Mouse (Mus musculus) liver, adult 2 months (tissue): ENCODE data around the gene Zfp36. TPM values are rescaled to one million over a fixed set of nuclear protein-coding genes. Genes with fewer than 3 reads are reported as not detected.
"Not testable (repeated sequence)": the region's sequence is repeated elsewhere in the genome, so short reads cannot be mapped to it uniquely, and the experiment has no call there.

Source experiments
- DNase-seq: peaks from one replicate; pipeline ENCODE4 v3.0.0-alpha.2; 2011; ENCODE audit warnings: low read depth, low spot score; ENCODE audit errors: extremely low read depth
- H3K27ac ChIP-seq: fragments of 200-500 bp; replicated peaks from 2 replicates; pipeline ENCODE4 v1.5.1; 2012; ENCODE audit warnings: low read depth, mild to moderate bottlenecking, control low read depth, inconsistent platforms, low read length; ENCODE audit not compliant: insufficient read depth
- H3K27me3 ChIP-seq: fragments of 200-500 bp; 2 replicates; pipeline ENCODE4 v1.6.1; 2012; ENCODE audit warnings: mild to moderate bottlenecking, moderate library complexity, low read length, inconsistent platforms; ENCODE audit not compliant: control insufficient read depth, insufficient read depth
- H3K36me3 ChIP-seq: fragments of 200-500 bp; 2 replicates; pipeline ENCODE4 v1.6.1; 2012; ENCODE audit warnings: low read length, inconsistent platforms; ENCODE audit not compliant: control insufficient read depth, insufficient read depth
- H3K4me1 ChIP-seq: fragments of 200-500 bp; 2 replicates; pipeline ENCODE4 v1.6.1; 2011; ENCODE audit warnings: low read length; ENCODE audit not compliant: control insufficient read depth, insufficient read depth
- H3K4me3 ChIP-seq: fragments of 200-500 bp; 2 replicates; pipeline ENCODE4 v1.5.1; 2011; ENCODE audit warnings: low read depth, mild to moderate bottlenecking, control low read depth, low read length, moderate library complexity; ENCODE audit not compliant: insufficient read depth
- H3K79me2 ChIP-seq: fragments of 200-500 bp; 2 replicates; pipeline ENCODE4 v1.6.1; 2012; ENCODE audit warnings: inconsistent platforms, mild to moderate bottlenecking, low read length, moderate library complexity; ENCODE audit not compliant: control insufficient read depth, insufficient read depth
- H3K9ac ChIP-seq: fragments of 200-500 bp; 2 replicates; pipeline ENCODE4 v1.6.1; 2012; ENCODE audit warnings: low read depth, mild to moderate bottlenecking, control low read depth, inconsistent platforms, low read length
- CTCF ChIP-seq: fragments of 200-500 bp; IDR thresholded peaks from 2 replicates; pipeline ENCODE4 v1.5.1; 2011; ENCODE audit warnings: low read depth, low read length, control low read depth
- POLR2A ChIP-seq: fragments of 200-500 bp; IDR thresholded peaks from 2 replicates; pipeline ENCODE4 v1.6.1; 2011; ENCODE audit warnings: low read length, control low read depth; ENCODE audit not compliant: insufficient read depth; ENCODE audit errors: extremely low read depth
- WGBS: fragments of 180-500 bp; shearing (Covaris S2); methylation state at CpG from one replicate; pipeline ENCODE4 v1.1.7; 2018; 5-methylcytosine and 5-hydroxymethylcytosine counted together
- polyA plus RNA-seq: library from polyadenylated mRNA; depleted of rRNA; stranded (reverse); fragments of >200 nt; gene quantifications from 2 replicates; pipeline ENCODE4 v1.2.3, GENCODE M21; 2012
- total RNA-seq: library from RNA; depleted of rRNA; stranded (reverse); fragments of >200 nt; gene quantifications from 2 replicates; pipeline ENCODE4 v1.2.3, GENCODE M21; 2014

Zfp36 gene
- total and polyA plus RNA-seq, 2 experiments: 16.4 to 41.1 TPM

DNA sequence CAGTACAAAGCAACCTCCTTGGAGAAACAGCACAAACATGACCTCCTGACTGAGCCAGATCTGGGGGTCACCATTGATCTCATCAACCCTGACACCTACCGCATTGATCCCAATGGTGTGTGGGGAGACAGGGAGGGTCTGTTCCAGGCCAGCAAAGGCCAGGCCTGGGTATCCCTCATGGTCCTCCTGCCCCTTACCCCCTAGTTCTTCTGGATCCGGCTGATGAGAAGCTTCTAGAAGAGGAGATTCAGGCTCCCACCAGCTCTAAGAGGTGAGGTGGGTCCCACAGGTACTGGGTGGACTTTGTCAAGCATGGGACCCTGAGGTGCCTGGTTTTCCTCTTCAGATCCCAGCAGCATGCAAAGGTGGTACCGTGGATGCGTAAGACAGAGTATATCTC is 15.4 kb upstream of the Zfp36 start:
- WGBS: 90% methylated on average over 4 of the region's 4 CpGs
- no peak for DNase-seq

DNA sequence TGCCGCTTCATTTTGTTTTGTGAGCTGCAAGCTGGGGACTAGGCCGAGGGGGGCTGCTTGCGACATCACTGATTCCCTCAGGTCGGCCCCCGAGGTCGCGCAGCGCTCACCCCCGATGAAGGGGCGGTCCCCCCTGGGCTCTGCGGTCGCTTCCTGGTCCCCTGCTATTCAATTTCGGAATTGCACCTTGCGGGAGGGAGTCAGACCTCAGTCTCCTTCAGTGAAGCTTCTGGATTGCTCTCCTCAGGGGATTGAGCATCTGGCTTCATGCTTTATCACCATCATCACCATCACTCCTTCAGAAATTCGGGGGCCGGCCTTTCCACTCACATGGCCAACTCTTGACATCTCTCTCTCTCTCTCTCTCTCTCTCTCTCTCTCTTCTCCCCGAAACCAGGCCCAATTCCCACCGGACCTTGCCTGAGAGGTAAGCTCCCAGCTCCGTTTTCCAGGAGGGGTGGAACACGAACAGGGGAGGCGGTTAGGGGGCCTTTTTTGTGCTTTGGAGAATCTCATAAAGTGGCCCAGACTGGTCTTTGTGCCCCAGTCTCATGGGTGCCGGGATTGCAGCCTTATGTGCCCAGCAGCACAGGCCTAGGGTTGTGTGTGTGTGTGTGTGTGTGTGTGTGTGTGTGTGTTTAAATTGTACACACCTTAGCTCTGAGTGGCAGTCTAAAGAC is 13.4 kb upstream of the Zfp36 start:
- TF ChIP-seq POLR2A: no peak
- H3K4me1 ChIP-seq: peaks cover 11% of the 10 kb centered on the region
- H3K4me3 ChIP-seq: peak overlapping the region; percentile 92
- peaks cover 15% of the 10 kb centered on the region; the same call in 1 of the 2 replicates for H3K79me2 ChIP-seq
- DNase-seq: no peak
- H3K27me3 ChIP-seq: no peaks in the 10 kb centered on the region
- peaks cover 29% of the 10 kb centered on the region for H3K36me3 ChIP-seq
- WGBS: 5% methylated on average over 22 of the region's 22 CpGs
- H3K27ac ChIP-seq: no peak overlapping the region; the same call in 1 of the 2 replicates
- peak overlapping the region; percentile 92 for H3K9ac ChIP-seq

More for the DNA sequence above, 15.4 kb upstream of the Zfp36 start:
- no peak overlapping the region for H3K27ac ChIP-seq
- H3K27me3 ChIP-seq: no peaks in the 10 kb centered on the region
- H3K9ac ChIP-seq: no peak overlapping the region
- H3K79me2 ChIP-seq: peaks cover 11% of the 10 kb centered on the region; the same call in 1 of the 2 replicates
- peaks cover 36% of the 10 kb centered on the region for H3K36me3 ChIP-seq
- peaks cover 11% of the 10 kb centered on the region for H3K4me1 ChIP-seq
- H3K4me3 ChIP-seq: no peak overlapping the region
- TF ChIP-seq POLR2A (no peak), CTCF (no peak)

DNA sequence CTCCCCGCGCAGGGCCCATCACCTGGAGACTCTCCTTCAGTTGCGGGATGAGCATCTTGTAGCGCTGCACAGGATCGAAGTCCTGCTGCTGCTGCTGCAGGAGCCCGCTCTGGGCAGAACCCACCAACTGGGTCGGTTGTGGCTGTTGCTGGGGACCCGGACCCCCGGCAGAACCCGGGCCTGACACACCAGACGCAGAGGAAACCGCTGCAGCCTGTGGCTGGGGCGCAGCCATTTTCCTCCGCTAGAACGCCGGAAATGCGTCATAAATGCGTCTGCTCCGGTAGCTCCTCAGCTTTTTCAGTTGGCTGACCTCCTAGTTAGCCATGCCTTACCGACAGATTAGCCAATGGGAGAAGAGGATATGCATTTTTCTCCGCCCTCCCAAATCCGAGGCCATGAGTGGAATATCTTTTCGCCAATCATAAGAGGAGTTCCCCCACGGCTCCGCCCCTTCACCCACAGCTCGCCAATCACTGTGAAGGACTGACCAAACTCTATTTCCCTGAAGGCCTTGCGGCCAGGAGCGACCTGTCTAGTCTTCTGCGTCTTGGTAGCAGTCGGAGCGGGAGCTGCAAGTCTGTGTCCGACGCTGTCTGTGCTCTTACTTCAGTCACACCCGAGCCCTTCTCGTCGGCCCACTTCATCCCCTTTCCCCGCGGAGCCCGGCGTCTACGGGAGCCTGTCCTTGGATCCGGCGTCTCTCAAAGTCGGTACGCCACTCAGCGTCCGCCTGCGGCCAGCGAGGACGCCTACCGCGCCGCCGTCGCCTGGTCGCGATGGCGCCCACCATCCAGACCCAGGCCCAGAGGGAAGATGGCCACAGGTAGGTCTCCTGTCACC is 12.6 kb upstream of the Zfp36 start, which contains the start of the genes Med29 and Paf1:
Gene Med29 (minus strand): TSS at position 280 of the 843 bp plus-strand sequence.
Gene Paf1 (plus strand): TSS at position 523 of the 843 bp plus-strand sequence.
- WGBS: under 1% methylated on average over 58 of the region's 58 CpGs
- peaks cover 15% of the 10 kb centered on the region; the same call in 1 of the 2 replicates for H3K79me2 ChIP-seq
- TF ChIP-seq POLR2A: peak; percentile 96
- no peak for TF ChIP-seq CTCF

DNA sequence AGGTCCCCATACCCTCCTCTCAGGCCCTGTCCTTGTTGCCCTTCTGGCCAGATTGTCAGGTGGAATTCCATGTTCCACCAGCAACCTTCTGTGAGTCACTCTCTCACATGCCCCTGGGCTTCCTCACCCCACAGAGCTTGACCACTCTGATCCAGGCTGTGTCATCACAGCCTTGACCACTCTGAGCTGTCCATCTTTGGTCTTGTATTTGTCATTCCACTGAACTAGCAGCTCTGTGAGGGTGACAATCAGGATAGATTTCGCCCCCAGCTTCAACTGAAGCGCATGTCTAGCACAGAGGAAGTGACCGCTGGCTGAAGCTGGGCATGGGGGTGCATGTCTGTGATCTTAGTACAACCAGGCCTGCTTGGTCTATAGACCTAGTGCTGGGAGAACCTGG is 10.3 kb upstream of the Zfp36 start:
- no peaks in the 10 kb centered on the region for H3K27me3 ChIP-seq
- TF ChIP-seq CTCF (no peak), POLR2A (no peak)
- peaks cover 14% of the 10 kb centered on the region for H3K4me1 ChIP-seq
- DNase-seq: no peak
- H3K36me3 ChIP-seq: peaks cover 5% of the 10 kb centered on the region
- H3K4me3 ChIP-seq: no peak overlapping the region
- 100% methylated on average over 3 of the region's 3 CpGs for WGBS
- no peak overlapping the region for H3K27ac ChIP-seq
- peaks cover 15% of the 10 kb centered on the region; the same call in 1 of the 2 replicates for H3K79me2 ChIP-seq
- no peak overlapping the region for H3K9ac ChIP-seq

More for the DNA sequence above, 12.6 kb upstream of the Zfp36 start, which contains the start of the genes Med29 and Paf1:
- H3K9ac ChIP-seq: peak within 1 kb of the TSS; percentile 92
- peak; percentile 100 for DNase-seq
- peak within 1 kb of the TSS; percentile 92 for H3K4me3 ChIP-seq
- no peaks in the 10 kb centered on the region for H3K27me3 ChIP-seq
- H3K27ac ChIP-seq: no peak within 1 kb of the TSS; the same call in 1 of the 2 replicates
- H3K4me1 ChIP-seq: peaks cover 11% of the 10 kb centered on the region
- peaks cover 21% of the 10 kb centered on the region for H3K36me3 ChIP-seq

DNA sequence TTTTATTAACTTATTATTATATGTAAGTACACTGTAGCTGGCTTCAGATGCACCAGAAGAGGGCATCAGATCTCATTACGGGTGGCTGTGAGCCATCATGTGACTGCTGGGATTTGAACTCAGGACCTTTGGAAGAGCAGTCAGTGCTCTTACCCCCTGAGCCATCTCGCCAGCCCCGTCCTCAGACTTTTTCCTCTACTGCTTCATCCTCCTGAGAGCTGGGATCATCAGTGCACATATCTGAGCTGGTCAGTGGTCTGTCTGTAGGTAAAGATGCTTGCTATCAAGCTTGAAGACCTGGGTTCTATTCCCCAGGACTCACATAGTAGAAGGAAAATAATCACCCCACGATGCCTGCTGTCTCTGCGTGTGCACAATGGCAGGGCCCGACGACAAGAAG is 7.3 kb upstream of the Zfp36 start:
- H3K4me1 ChIP-seq: peaks cover 19% of the 10 kb centered on the region
- H3K27ac ChIP-seq: not testable (repeated sequence)
- 89% methylated on average over 7 of the region's 7 CpGs for WGBS

DNA sequence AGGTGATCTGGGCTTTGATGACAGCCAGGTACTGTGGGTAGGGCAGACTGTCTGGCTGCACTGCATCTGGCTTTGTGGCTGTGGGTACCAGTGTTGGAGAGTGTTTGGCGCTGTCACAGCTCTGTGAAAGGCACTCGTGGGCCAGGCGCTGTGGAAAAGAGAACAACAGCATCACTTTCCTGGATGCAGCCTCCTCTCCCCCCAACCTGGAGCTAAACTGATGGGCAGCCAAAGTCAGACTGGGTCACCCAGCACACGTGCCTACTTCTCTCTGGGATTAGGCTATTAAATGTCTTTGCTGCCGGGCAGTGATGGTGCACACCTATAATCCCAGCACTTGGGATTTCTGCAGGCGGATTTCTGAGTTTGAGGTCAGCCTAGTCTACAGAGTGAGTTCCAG is 6.8 kb upstream of the Zfp36 start:
- H3K9ac ChIP-seq, H3K36me3 ChIP-seq, H3K27me3 ChIP-seq, DNase-seq, H3K79me2 ChIP-seq, H3K4me3 ChIP-seq, H3K27ac ChIP-seq: not testable (repeated sequence)
- peaks cover 22% of the 10 kb centered on the region for H3K4me1 ChIP-seq
- 76% methylated on average over 6 of the region's 6 CpGs for WGBS

More for the DNA sequence above, 7.3 kb upstream of the Zfp36 start:
- not testable (repeated sequence) for H3K4me3 ChIP-seq, DNase-seq, H3K79me2 ChIP-seq, H3K9ac ChIP-seq, H3K36me3 ChIP-seq, H3K27me3 ChIP-seq
